Mouse (Mus musculus) olfactory bulb, adult 2 months (tissue): ENCODE results near the gene Pagr1b. TPM values are rescaled to one million over a fixed set of nuclear protein-coding genes. Genes with fewer than 3 reads are reported as not detected.

Source experiments
- H3K27ac ChIP-seq: fragments of 200-500 bp; 2 replicates; pipeline ENCODE4 v1.5.1; 2012; ENCODE audit warnings: low read depth, low read length; ENCODE audit not compliant: insufficient read depth
- H3K4me1 ChIP-seq: fragments of 200-500 bp; 2 replicates; pipeline ENCODE4 v1.6.1; 2012; ENCODE audit warnings: low read length; ENCODE audit not compliant: control insufficient read depth, insufficient read depth
- H3K4me3 ChIP-seq: fragments of 200-500 bp; 2 replicates; pipeline ENCODE4 v1.5.1; 2012; ENCODE audit warnings: mild to moderate bottlenecking, low read depth, low read length, moderate library complexity; ENCODE audit not compliant: insufficient read depth
- CTCF ChIP-seq: fragments of 200-500 bp; IDR thresholded peaks from 2 replicates; pipeline ENCODE4 v1.5.1; 2012; ENCODE audit warnings: low read depth, mild to moderate bottlenecking, low read length, moderate library complexity; ENCODE audit not compliant: insufficient read depth
- POLR2A ChIP-seq: fragments of 200-500 bp; IDR thresholded peaks from 2 replicates; pipeline ENCODE4 v1.6.1; 2012; ENCODE audit warnings: mild to moderate bottlenecking, low read depth, low read length, moderate library complexity; ENCODE audit not compliant: insufficient read depth
- WGBS: fragments of 180-500 bp; shearing (Covaris S2); methylation state at CpG from one replicate; pipeline ENCODE4 v1.1.7; 2018; 5-methylcytosine and 5-hydroxymethylcytosine counted together
- polyA plus RNA-seq: library from polyadenylated mRNA; stranded (reverse); fragments of >200 nt; gene quantifications from 2 replicates; pipeline ENCODE4 v1.2.4, GENCODE M21; 2012; ENCODE audit warnings: low replicate concordance; ENCODE audit not compliant: missing spikeins, insufficient read depth, insufficient read length

Pagr1b gene
- polyA plus RNA-seq = not detected in 2 replicates

- peaks cover 56% of the 10 kb centered on the region for H3K4me1 ChIP-seq
- TF ChIP-seq POLR2A (no peak), CTCF (no peak)
- peak within 1 kb of the TSS; percentile 94 for H3K27ac ChIP-seq
- peak within 1 kb of the TSS; percentile 91 for H3K4me3 ChIP-seq
These were observed at the start of gene Pagr1b for GRCm38 (mm10) chr7:127016481-127016485. Pagr1b (minus strand) TSS chr7:127016484.

GRCm38 (mm10) chr7:127065538-127065937, 49.3 kb upstream of the Pagr1b start:
- TF ChIP-seq POLR2A = no peak
- no peak for TF ChIP-seq CTCF
- 91% methylated on average over 6 of the region's 6 CpGs for WGBS
- Histone ChIP-seq H3K27ac (no peak overlapping the region), H3K4me3 (no peak overlapping the region), H3K4me1 (no peaks in the 10 kb centered on the region)

GRCm38 (mm10) chr7:127055026-127055585, 38.8 kb upstream of the Pagr1b start:
- TF ChIP-seq CTCF (no peak), POLR2A (no peak)
- Histone ChIP-seq H3K27ac (no peak overlapping the region), H3K4me3 (no peak overlapping the region), H3K4me1 (no peaks in the 10 kb centered on the region)
- WGBS = 65% methylated on average over 5 of the region's 5 CpGs

- TF ChIP-seq POLR2A = no peak
- TF ChIP-seq CTCF = no peak
These were observed 25.8 kb upstream of the Pagr1b start, which contains the start of gene Kif22 for GRCm38 (mm10) chr7:127041851-127042672. Kif22 (minus strand) TSS chr7:127042471.

GRCm38 (mm10) chr7:127031244-127031643, 15.0 kb upstream of the Pagr1b start:
- Histone ChIP-seq H3K4me1 (peaks cover 6% of the 10 kb centered on the region), H3K27ac (no peak overlapping the region), H3K4me3 (no peak overlapping the region)
- WGBS = 74% methylated on average over 1 of the region's 1 CpGs
- TF ChIP-seq CTCF (no peak), POLR2A (no peak)

More at GRCm38 (mm10) chr7:127041851-127042672, 25.8 kb upstream of the Pagr1b start, which contains the start of gene Kif22:
- Histone ChIP-seq H3K4me3 (peak within 1 kb of the TSS; percentile 49), H3K4me1 (peaks cover 5% of the 10 kb centered on the region), H3K27ac (no peak within 1 kb of the TSS)
- WGBS = under 1% methylated on average over 53 of the region's 53 CpGs

- WGBS = 81% methylated on average over 1 of the region's 1 CpGs
- peaks cover 11% of the 10 kb centered on the region for H3K4me1 ChIP-seq
- no peak for TF ChIP-seq CTCF
- TF ChIP-seq POLR2A = no peak
- H3K4me3 ChIP-seq = no peak overlapping the region
- no peak overlapping the region for H3K27ac ChIP-seq
These were observed 13.9 kb upstream of the Pagr1b start for GRCm38 (mm10) chr7:127030172-127030571.

- peak overlapping the region; percentile 57 for H3K4me3 ChIP-seq
- TF ChIP-seq POLR2A = no peak
- 25% methylated on average over 8 of the region's 8 CpGs for WGBS
- H3K27ac ChIP-seq = peak overlapping the region; percentile 94
- H3K4me1 ChIP-seq = peaks cover 33% of the 10 kb centered on the region
These were observed 11.6 kb upstream of the Pagr1b start for GRCm38 (mm10) chr7:127027885-127028284.

- under 1% methylated on average over 53 of the region's 63 CpGs for WGBS
- peak within 1 kb of the TSS; percentile 97 for H3K27ac ChIP-seq
- peak within 1 kb of the TSS; percentile 97 for H3K4me3 ChIP-seq
- peaks cover 38% of the 10 kb centered on the region for H3K4me1 ChIP-seq
- TF ChIP-seq CTCF = no peak
- TF ChIP-seq POLR2A = 0 out of 2 replicates have a peak, but pooled peaks have one; percentile 31
These were observed 10.9 kb upstream of the Pagr1b start, which contains the start of gene Maz for GRCm38 (mm10) chr7:127026984-127027726. Maz (minus strand) TSS chr7:127027037.

GRCm38 (mm10) chr7:127026616-127026983, 10.3 kb upstream of the Pagr1b start:
- H3K4me3 ChIP-seq = peak overlapping the region; percentile 97
- TF ChIP-seq POLR2A = no peak
- no peak for TF ChIP-seq CTCF
- H3K27ac ChIP-seq = no peak overlapping the region
- H3K4me1 ChIP-seq = peaks cover 40% of the 10 kb centered on the region
- 10% methylated on average over 28 of the region's 48 CpGs for WGBS
